Mouse (Mus musculus): ENCODE results near the gene Nusap1.

GRCm38 (mm10) chr2:119683706-119684105, 65.6 kb downstream of the Nusap1 start:
- no peak for TF ChIP-seq CTCF (IDR thresholded peaks at IDR 0.05; ENCODE audit: insufficient read depth, low read depth, low read length)
- TF ChIP-seq POLR2A (IDR thresholded peaks at IDR 0.05; ENCODE audit: insufficient read depth, low read depth, low read length) = no peak

Data from olfactory bulb, adult 2 months (tissue).